Mouse (Mus musculus): ENCODE data around the gene 4930522H14Rik. TPM values are rescaled to one million over a fixed set of nuclear protein-coding genes. Genes with fewer than 3 reads are reported as not detected.

4930522H14Rik gene
- polyA plus RNA-seq (2015; fragmentation: Nextera tagmentation; extraction: Ambion mirVana): not detected in 2 replicates

GRCm38 (mm10) chr4:109531111-109531510 lies at the start of gene 4930522H14Rik:
TSS of gene 4930522H14Rik (minus strand) at chr4:109531297.
- no peak within 1 kb of the TSS for H3K4me2 ChIP-seq (replicated peaks; ENCODE audit: low read depth)
- no peak within 1 kb of the TSS for H3K27ac ChIP-seq (replicated peaks)
- TF ChIP-seq EP300 (optimal IDR thresholded peaks at IDR 0.05): no peak
- no peak for TF ChIP-seq CTCF (IDR thresholded peaks at IDR 0.05; ENCODE audit: low read depth)
- H3K4me1 ChIP-seq (replicated peaks; ENCODE audit: control insufficient read depth, insufficient read depth): no peaks in the 10 kb centered on the region
- H3K9ac ChIP-seq (ENCODE audit: low read length): no peak within 1 kb of the TSS
- WGBS: 94% methylated on average over 2 of the region's 2 CpGs
- H3K36me3 ChIP-seq (ENCODE audit: control insufficient read depth, insufficient read depth, low read length): no peaks in the 10 kb centered on the region
- H3K4me3 ChIP-seq (ENCODE audit: low read depth, low read length): no peak within 1 kb of the TSS
- no peaks in the 10 kb centered on the region for H3K27me3 ChIP-seq (ENCODE audit: control insufficient read depth, insufficient read depth, low read length)
- no peak for ATAC-seq (ENCODE audit: low FRiP score, low TSS enrichment)
- no peaks in the 10 kb centered on the region for H3K9me3 ChIP-seq (ENCODE audit: control insufficient read depth, low read length)
- DNase-seq (ENCODE audit: low spot score): no peak

DNA sequence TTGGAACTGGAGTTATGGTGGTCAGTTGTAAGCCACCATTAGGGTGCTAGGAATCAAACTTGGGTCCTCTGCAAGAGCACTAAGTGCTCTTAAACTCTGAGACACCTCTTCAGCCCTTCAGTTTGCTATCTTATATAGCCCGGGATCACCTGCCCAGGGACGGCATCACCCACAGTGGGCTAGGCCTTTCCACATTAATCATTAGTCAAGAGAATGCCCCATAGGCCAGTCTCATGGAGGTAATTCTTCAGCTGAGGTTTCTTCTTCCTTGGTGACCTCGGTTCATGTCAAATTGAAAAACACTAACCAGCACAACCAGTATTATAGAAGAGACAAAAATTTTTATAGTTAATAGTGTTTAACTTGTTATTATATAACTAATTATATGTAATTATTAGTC lies 47.3 kb upstream of the 4930522H14Rik start:
- ATAC-seq (ENCODE audit: low FRiP score, low TSS enrichment): no peak
- no peak for DNase-seq (ENCODE audit: low spot score)
- Histone ChIP-seq H3K4me2 (replicated peaks; ENCODE audit: low read depth) (no peak overlapping the region), H3K36me3 (ENCODE audit: control insufficient read depth, insufficient read depth, low read length) (no peaks in the 10 kb centered on the region), H3K4me3 (ENCODE audit: low read depth, low read length) (no peak overlapping the region), H3K4me1 (replicated peaks; ENCODE audit: control insufficient read depth, insufficient read depth) (no peaks in the 10 kb centered on the region), H3K9me3 (ENCODE audit: control insufficient read depth, low read length) (no peaks in the 10 kb centered on the region), H3K27ac (replicated peaks) (no peak overlapping the region), H3K9ac (ENCODE audit: low read length) (no peak overlapping the region), H3K27me3 (ENCODE audit: control insufficient read depth, insufficient read depth, low read length) (no peaks in the 10 kb centered on the region)
- WGBS: 73% methylated on average over 3 of the region's 3 CpGs
- TF ChIP-seq EP300 (optimal IDR thresholded peaks at IDR 0.05) (no peak), CTCF (IDR thresholded peaks at IDR 0.05; ENCODE audit: low read depth) (no peak)

GRCm38 (mm10) chr4:109576933-109577332 lies 45.8 kb upstream of the 4930522H14Rik start:
- no peak overlapping the region for H3K27ac ChIP-seq (replicated peaks)
- no peaks in the 10 kb centered on the region for H3K4me1 ChIP-seq (replicated peaks; ENCODE audit: control insufficient read depth, insufficient read depth)

GRCm38 (mm10) chr4:109574845-109575244 lies 43.7 kb upstream of the 4930522H14Rik start:
- no peak overlapping the region for H3K9ac ChIP-seq (ENCODE audit: low read length)

More at GRCm38 (mm10) chr4:109576933-109577332, 45.8 kb upstream of the 4930522H14Rik start:
- H3K27me3 ChIP-seq (ENCODE audit: control insufficient read depth, insufficient read depth, low read length): no peaks in the 10 kb centered on the region
- no peaks in the 10 kb centered on the region for H3K9me3 ChIP-seq (ENCODE audit: control insufficient read depth, low read length)
- DNase-seq (ENCODE audit: low spot score) (no peak), ATAC-seq (ENCODE audit: low FRiP score, low TSS enrichment) (no peak)
- no peaks in the 10 kb centered on the region for H3K36me3 ChIP-seq (ENCODE audit: control insufficient read depth, insufficient read depth, low read length)
- no peak overlapping the region for H3K4me3 ChIP-seq (ENCODE audit: low read depth, low read length)
- H3K4me2 ChIP-seq (replicated peaks; ENCODE audit: low read depth): no peak overlapping the region
- no peak overlapping the region for H3K9ac ChIP-seq (ENCODE audit: low read length)
- TF ChIP-seq CTCF (IDR thresholded peaks at IDR 0.05; ENCODE audit: low read depth) (peak; percentile 64), EP300 (optimal IDR thresholded peaks at IDR 0.05) (no peak)
- WGBS: 73% methylated on average over 5 of the region's 5 CpGs

DNA sequence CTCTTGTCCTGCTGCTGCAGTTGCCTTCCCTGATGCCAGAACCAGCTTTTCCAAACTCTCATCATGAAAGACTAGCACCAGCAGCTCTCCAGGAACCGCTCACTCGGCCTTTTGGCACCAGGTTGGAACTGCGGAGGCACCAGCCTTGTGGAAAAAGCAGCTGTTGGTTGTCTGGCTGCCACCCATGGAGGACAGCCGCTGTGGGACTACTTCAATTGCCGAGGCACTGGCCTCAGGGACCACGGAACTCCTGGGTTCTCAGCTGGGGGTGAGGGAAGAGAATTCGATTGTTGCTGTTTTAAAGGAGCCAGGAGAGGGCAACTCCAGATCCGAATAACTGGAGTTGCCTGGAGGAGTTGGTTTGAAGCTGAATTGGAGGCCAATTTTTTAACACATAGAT lies 43.2 kb upstream of the 4930522H14Rik start:
- TF ChIP-seq EP300 (optimal IDR thresholded peaks at IDR 0.05): no peak
- TF ChIP-seq CTCF (IDR thresholded peaks at IDR 0.05; ENCODE audit: low read depth): no peak
- no peak overlapping the region for H3K9ac ChIP-seq (ENCODE audit: low read length)
- H3K4me1 ChIP-seq (replicated peaks; ENCODE audit: control insufficient read depth, insufficient read depth): no peaks in the 10 kb centered on the region
- no peak for ATAC-seq (ENCODE audit: low FRiP score, low TSS enrichment)
- H3K4me3 ChIP-seq (ENCODE audit: low read depth, low read length): no peak overlapping the region
- H3K4me2 ChIP-seq (replicated peaks; ENCODE audit: low read depth): no peak overlapping the region
- H3K27ac ChIP-seq (replicated peaks): no peak overlapping the region
- DNase-seq (ENCODE audit: low spot score): no peak
- no peaks in the 10 kb centered on the region for H3K27me3 ChIP-seq (ENCODE audit: control insufficient read depth, insufficient read depth, low read length)
- no peaks in the 10 kb centered on the region for H3K9me3 ChIP-seq (ENCODE audit: control insufficient read depth, low read length)
- 41% methylated on average over 8 of the region's 8 CpGs for WGBS
- no peaks in the 10 kb centered on the region for H3K36me3 ChIP-seq (ENCODE audit: control insufficient read depth, insufficient read depth, low read length)

More at GRCm38 (mm10) chr4:109574845-109575244, 43.7 kb upstream of the 4930522H14Rik start:
- Histone ChIP-seq H3K9me3 (ENCODE audit: control insufficient read depth, low read length) (no peaks in the 10 kb centered on the region), H3K4me2 (replicated peaks; ENCODE audit: low read depth) (no peak overlapping the region), H3K27ac (replicated peaks) (no peak overlapping the region), H3K4me3 (ENCODE audit: low read depth, low read length) (no peak overlapping the region), H3K4me1 (replicated peaks; ENCODE audit: control insufficient read depth, insufficient read depth) (no peaks in the 10 kb centered on the region), H3K36me3 (ENCODE audit: control insufficient read depth, insufficient read depth, low read length) (no peaks in the 10 kb centered on the region), H3K27me3 (ENCODE audit: control insufficient read depth, insufficient read depth, low read length) (no peaks in the 10 kb centered on the region)
- DNase-seq (ENCODE audit: low spot score): no peak
- TF ChIP-seq CTCF (IDR thresholded peaks at IDR 0.05; ENCODE audit: low read depth) (no peak), EP300 (optimal IDR thresholded peaks at IDR 0.05) (no peak)
- no peak for ATAC-seq (ENCODE audit: low FRiP score, low TSS enrichment)
- WGBS: 68% methylated on average over 9 of the region's 9 CpGs

GRCm38 (mm10) chr4:109572632-109573031 lies 41.5 kb upstream of the 4930522H14Rik start:
- H3K36me3 ChIP-seq (ENCODE audit: control insufficient read depth, insufficient read depth, low read length): no peaks in the 10 kb centered on the region
- H3K4me3 ChIP-seq (ENCODE audit: low read depth, low read length): no peak overlapping the region
- TF ChIP-seq CTCF (IDR thresholded peaks at IDR 0.05; ENCODE audit: low read depth) (no peak), EP300 (optimal IDR thresholded peaks at IDR 0.05) (no peak)
- no peaks in the 10 kb centered on the region for H3K9me3 ChIP-seq (ENCODE audit: control insufficient read depth, low read length)
- 86% methylated on average over 1 of the region's 1 CpGs for WGBS
- no peak overlapping the region for H3K9ac ChIP-seq (ENCODE audit: low read length)
- no peak for ATAC-seq (ENCODE audit: low FRiP score, low TSS enrichment)
- H3K27ac ChIP-seq (replicated peaks): no peak overlapping the region
- H3K4me2 ChIP-seq (replicated peaks; ENCODE audit: low read depth): no peak overlapping the region
- DNase-seq (ENCODE audit: low spot score): no peak
- H3K27me3 ChIP-seq (ENCODE audit: control insufficient read depth, insufficient read depth, low read length): no peaks in the 10 kb centered on the region
- no peaks in the 10 kb centered on the region for H3K4me1 ChIP-seq (replicated peaks; ENCODE audit: control insufficient read depth, insufficient read depth)
